Mouse (Mus musculus): Measurements from ENCODE around the gene Tex26.
A peak's percentile ranks its signal among the peaks of the same experiment; 100 is the strongest.

Tex26 gene

DNA sequence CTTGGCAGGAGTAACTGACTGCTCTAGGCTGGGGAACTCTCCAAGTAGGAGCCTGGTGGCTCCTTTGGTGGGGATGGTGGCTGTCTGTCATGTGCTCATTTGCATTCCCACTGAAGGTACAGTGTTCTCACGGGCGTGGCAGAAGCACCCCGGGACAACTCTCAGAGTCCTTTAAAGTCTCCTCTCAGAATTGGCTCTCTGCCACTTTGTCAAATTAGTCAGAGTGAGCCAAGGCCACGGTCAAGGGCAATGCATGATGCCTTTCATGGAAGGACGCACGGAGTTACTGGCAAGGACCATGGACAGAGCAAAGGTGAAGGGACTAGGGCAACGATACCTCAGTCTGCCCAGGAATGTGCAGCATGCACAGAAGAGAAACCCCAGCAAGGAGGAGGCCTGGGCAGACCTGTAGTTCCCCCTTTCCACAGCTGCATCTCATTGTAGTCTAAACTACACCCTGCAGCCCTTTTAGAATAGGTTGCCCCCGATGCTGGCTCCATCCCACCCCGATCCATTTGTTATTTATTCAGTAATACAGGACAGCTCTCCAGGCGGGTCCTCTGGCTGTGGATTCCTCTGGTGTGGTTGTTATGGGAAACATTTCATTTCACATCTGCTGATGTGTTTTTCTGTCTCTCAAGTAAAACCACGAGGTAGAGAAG lies 49.0 kb downstream of the Tex26 start:
- DNase-seq (ENCODE audit: low read depth, low spot score): no peak

DNA sequence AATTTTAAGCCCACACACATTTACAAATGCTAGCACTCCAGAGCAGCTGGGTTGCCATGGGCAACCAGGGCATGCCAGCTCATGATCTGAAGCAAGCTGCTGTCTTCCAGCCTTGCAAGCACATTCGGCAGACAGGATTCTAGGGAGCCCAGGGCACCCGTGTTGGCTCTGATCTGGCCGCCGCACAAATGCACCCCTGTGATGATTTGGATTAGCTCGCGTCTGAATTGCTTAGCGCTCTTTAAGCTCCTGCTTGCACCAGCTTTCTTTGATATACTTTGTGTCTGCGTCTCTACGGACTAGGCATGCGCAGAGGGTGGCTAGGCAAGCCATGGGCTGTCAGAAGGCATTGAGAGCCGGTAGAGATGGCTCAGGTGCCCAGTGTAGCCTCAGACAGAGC lies 49.7 kb downstream of the Tex26 start:
- peak; percentile 87 for DNase-seq (ENCODE audit: low read depth, low spot score)

DNA sequence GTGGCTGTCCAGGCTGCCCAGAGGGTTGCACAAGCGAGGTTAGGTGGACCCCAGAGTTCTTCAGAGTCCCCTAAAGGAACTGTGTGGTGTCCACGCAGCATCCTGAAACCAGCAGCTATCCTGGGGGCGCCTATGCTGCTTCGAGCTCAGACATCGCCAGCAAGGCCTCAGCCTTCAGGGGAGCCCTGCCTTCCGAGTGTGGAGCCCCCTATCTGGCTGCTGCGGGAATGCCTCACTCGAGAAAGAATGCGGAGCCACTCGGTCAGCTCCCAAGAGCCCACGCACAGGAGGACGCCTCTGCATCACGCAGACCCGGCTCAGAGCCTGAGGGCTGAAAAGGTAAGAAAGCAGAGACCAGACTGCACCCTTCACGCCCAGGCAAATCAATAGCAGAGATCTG lies 50.8 kb downstream of the Tex26 start:
- no peak for DNase-seq (ENCODE audit: low read depth, low spot score)

DNA sequence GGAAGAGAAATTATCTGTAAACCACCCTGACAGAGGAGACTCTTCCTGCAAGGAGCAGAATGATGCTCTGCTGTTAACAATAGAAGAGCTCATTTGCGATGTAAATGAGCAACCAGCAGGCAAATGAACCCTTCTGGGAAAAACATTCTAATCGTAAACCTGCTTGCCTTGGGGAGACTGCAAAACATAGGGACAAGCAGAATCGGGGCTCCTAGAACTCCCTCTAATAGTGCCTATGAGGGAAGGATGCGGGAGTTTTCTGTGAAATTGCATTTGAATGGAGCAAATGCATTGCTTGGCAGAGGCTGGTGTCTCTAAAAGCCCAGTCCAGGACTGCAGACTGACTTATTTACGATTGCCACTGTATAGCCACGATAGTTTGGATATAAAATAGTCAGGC lies 56.2 kb downstream of the Tex26 start:
- no peak for DNase-seq (ENCODE audit: low read depth, low spot score)

DNA sequence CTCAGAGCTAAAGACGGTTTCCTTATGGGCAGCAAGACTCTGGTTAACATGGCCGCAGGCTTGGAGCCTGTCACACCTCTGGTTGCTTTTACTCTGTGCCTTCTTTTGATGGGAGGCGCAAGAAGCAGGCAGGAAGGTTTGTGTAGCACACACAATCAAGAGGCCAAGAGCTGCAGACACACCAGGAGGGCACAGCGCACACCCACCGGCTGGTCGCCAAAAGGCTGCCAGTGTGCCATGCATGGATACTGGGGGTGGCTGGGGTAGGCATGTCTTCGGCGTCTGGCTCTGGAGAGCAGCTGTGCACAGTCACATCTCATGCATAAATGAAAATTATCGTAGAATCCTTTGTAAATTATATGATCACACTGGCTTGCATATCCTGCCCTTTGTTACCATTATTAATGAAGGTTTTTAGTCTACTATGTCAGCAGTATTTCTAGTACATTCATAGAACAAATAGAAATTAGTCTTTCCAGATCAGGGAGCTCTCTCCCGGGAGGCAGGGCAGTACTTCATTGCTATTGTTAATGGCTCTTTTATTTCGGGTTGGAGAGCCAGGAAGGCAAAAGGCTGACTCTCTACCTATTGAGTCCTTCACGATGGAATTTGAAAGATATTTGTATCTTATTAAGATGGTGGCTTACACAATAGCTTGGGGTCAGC lies 57.1 kb downstream of the Tex26 start:
- no peak for DNase-seq (ENCODE audit: low read depth, low spot score)

DNA sequence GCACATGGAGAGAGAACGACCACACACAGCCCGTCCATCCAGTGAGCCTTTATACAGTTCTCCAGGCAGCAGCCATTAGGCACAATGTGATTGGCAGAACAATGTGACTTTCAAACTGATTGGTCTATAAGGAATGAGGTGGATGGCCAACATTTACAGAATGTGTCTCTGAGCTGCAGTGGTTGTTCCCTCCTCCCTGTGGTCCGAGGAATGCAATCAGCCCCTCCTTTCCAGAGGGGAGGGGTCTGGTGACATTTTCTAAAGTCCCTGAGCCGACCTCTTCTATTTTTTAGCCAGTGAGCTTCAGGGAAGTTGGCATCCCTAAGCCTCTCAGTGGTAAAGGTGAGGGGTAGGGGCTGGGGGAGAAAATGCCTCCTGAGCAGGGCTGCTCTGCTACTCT lies 60.5 kb downstream of the Tex26 start:
- DNase-seq (ENCODE audit: low read depth, low spot score): no peak

DNA sequence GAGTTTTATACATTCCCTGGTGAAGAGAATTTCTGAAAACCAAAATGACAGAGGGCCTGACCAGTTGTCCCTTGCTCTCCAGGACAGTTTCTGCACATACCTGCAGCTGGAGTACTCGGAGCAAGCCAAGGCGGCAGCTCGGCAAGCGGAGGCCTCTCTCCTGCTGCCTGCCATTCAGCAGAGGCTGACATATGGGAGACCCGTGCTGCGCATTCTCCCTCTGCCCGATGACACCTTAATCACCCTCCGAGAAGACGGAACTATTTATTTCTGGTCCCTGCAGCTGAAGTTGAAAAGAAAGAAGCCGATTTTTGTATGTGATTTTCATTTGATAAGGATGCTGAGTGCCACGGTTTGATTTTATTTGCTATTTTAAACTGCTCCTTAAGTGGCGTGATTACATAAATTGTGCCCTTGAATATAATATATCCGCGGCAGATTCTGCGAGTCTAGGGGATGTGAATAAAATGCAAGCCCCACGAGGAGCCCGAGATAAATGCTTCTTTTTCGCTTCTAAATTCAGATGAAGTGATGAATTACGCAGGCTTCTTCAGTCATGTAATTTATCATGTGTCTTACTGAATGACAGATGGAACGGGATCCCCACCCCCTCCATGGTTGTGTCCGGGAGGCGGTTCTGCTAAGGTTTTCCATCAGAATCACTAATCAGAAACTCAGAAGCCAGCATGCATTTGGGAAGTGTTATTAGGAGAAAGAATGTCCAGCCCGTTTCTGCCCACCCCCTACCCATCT lies 64.1 kb downstream of the Tex26 start:
- no peak for DNase-seq (ENCODE audit: low read depth, low spot score)

DNA sequence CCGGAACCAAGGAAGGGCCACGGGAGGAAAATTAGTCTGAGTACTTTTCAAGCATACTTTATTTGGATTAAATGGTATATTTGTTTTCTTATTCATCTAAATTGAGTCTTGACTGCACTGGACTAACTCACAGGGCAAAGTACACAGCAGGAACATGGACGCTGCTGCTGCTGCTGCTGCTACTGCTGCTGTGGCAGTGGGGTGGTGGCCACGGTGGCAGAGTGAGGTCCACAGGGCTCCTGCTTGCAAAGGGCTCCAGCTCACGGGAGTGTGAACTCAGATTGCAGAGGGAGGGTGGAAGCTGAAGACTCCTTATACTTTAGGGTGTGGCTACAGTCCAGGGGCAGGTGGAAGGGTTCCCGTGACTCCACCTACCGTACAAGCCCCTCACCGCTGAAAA lies 65.5 kb downstream of the Tex26 start:
- DNase-seq (ENCODE audit: low read depth, low spot score): no peak

DNA sequence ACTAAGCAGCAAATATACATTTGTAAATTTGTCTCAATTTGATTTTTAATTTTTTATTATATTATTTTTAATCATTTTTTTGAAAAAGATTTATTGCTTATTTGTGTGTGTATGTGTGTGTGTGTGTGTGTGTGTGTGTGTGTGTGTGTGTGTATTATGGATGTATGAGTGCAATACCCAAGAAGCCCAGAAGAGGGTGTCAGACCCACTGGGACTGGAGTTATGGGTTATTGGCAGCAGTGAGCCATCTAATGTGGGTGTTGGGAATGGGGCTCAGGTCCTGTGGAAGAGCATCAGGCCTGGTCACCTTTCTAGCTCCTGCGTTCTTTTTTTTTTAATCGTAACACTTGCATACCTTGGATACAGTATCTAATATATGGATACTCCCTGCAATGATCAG lies 66.6 kb downstream of the Tex26 start:
- no peak for DNase-seq (ENCODE audit: low read depth, low spot score)

DNA sequence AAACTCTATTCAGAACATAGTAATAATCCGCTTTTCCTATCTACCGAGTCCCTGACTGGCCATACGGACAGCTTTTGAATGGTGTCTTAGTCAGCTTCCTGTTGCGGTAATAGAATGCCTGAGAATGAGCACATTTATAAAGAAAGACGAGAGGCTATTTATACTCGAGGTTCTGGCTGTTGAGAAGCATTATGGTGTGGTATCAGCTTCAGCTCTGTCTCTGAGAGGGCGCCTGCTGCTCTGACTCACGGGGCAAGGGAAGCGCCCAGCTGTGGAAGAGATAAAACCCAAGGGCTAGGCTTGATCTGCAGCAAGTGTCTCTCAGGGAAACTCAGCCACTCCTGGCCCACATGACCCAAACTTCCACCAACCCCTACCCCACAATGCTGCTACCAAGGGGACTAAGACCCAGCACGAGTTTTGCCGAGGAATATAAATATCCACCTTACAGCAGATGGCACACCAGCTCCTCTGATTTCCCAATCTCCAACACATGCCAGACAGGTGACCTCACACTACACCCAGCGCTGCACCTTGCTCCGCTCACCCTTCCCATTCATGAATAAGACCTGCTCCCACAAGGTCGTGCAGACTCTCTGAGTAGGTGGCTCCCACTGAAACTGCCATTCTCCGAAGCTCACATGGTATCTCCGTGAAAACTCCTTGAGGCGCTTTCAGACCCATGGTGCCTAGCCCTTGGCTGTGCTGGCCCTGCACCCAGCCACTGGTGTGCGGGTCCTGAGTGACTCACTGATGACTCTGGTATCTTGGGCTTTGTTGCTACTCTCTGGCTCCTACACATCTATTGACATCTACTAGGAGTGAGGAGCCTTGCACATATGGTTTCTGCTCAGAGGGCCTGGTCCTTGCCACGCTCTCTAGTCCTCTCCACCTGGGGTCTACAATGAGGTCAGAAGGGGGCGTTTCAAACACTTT lies 68.9 kb downstream of the Tex26 start:
- DNase-seq (ENCODE audit: low read depth, low spot score): no peak

DNA sequence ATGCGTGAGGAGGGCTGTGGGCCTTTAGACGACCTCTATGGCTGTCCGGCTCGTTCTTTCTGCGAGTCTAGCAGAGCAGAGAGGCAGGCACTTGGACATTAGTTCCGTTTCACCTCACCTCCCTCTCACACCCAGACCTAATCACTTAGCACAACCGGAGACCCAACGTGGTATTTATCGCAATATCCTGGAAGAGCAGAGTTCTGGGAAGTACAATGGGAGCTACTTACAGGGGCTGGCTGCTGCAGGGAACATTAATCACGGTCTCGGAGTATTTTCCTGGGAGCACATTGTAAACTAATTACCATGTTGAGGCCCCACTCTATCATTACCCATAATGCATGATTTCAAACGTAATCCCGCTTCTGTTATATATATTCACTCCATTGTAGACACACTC lies 70.9 kb downstream of the Tex26 start:
- no peak for DNase-seq (ENCODE audit: low read depth, low spot score)

DNA sequence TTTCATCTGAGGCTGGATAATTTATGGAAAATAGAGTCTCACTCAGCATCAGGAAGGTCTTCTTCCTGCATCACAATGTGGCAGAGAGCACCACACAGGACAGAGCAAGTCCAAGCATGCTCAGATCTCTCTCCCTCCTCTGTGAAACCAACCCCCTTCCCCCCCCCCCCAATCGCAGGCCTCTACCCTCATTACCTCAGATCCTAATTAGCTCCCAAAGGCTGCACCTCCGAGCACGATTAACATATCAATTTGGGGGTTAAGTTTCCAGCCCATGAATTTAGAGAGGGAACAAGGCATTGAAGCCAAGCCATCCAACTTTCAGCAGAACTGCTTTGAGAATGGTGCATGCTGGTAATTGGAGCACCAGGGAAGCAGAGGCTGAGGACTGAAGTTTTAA lies 73.2 kb downstream of the Tex26 start:
- DNase-seq (ENCODE audit: low read depth, low spot score): no peak

DNA sequence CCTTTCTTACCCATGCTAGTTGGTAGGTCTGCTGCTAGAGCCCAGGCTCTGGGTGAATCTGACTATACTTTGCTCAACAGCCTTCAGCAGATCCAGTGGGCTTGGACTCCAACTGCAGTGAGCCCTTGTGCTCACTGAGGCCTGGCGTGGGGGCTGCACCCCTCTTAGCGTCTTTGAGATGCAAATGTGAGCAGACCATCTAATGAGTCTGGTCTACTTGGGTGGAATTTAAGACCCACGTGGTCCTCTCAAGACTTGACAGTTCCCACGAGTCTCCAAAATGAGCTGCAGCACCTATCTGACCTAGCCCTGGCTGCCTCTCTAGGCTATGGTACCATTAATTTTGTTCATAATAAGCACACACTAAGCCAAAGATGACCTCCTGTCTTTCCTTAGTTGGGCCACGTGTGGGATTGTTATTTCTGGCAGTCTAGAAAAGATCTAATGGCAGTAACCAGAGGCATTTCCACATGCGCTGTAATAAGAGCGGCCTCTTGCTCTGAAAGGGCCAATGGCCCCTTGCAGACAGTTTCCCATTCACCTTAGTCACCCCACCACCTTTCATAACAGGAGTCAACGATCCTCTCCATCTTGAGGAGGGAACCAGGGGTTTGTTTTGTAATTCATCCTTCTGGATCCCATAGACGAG lies 74.1 kb downstream of the Tex26 start:
- no peak for DNase-seq (ENCODE audit: low read depth, low spot score)

DNA sequence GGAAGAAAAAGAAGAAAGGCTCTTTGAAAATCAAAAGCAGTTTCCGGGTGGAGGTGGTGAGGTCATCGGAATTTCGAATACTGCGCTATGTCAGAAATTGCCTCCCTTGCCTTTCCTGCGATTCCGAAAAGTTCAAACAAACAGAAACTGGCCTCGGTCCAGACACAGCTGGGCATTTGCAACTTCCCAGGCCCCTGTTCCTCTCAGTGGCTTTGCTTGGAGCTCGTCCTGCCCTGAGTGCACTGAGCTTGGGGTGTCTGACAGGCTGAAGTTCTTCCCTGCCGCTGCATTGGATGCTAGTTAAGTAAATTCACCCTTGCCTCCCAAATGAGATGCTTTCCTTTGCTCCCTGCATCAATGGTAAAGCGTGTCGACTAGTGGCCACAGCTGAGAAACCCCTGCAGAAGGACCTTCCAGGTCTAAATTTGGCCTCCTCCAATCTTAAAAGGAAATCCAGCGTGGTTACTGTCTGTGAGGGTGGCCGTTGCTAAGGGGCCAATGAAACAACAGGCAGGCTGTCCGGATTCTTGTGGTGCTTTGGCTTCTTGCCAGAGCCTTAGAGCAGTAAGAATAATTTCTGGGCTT lies 74.7 kb downstream of the Tex26 start:
- no peak for DNase-seq (ENCODE audit: low read depth, low spot score)

DNA sequence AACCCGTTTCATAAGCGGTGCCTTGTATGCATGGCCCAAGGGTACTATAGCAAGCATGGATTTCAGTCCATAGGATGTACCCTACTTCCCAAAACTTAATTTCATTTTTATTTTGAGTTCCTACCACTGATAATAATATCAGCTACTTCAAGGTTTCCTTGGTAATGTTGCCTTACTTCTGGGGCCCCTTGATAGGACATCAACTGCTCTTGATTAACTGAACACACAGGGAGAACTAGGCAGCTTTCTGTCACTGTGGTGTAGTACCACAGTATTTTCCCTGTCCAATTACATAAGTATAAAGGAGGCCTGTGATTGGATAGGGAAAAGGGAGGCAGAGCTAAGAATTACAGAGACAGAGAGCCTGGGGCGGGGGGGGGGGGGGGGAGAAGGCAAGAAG lies 75.4 kb downstream of the Tex26 start:
- DNase-seq (ENCODE audit: low read depth, low spot score): no peak

DNA sequence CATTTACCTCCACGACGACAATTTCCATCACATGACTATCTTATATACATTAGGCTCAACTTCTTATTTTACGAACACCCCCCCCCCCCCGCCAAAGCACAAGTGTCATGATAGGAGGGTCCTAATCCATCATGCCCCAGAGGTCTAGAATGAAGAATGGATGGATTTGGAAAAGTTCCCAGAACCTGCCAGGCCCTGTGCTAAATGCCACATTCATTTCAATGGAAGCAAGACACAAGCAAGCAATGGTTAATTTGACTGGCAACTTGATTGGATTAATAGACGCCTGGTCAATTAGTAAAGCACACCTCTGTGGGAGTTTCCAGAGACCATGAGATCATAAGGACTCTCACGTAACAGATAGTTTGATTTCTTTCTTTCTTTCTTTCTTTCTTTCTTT lies 77.7 kb downstream of the Tex26 start:
- DNase-seq (ENCODE audit: low read depth, low spot score): no peak

Measured in brain, embryonic 18.5 days (tissue).